14 mouse cellular contexts compared by ENCODE assay signal in genomic region chr16:90865652-90866051, GRCm38 (mm10). TPM values are rescaled to one million over a fixed set of nuclear protein-coding genes. Genes with fewer than 3 reads are reported as not detected.
A peak's percentile ranks its signal among the peaks of the same experiment; 100 is the strongest.
DNase-seq lines count a peak whose midpoint lies in the region; ATAC-seq lines count a peak whose summit lies in the region.
"Had no signal": no experiment of that assay in that cellular context is flagged by ENCODE, and none has a peak within 500 bp of the region (broad histone marks: within the 10 kb centered on the region; RNA-seq: fewer than 3 reads in every experiment).

No protein-coding gene starts in this region.

- no peaks in the 10 kb centered on the region for H3K36me3 ChIP-seq in forebrain, embryonic 13.5 days (ENCODE audit: poor library complexity, severe bottlenecking)
- H3K36me3 ChIP-seq in forebrain, embryonic 15.5 days: no peaks in the 10 kb centered on the region
- H3K36me3 ChIP-seq in hindbrain, embryonic 13.5 days: no peaks in the 10 kb centered on the region
- no peaks in the 10 kb centered on the region for H3K36me3 ChIP-seq in hindbrain, embryonic 11.5 days (ENCODE audit: control insufficient read depth, insufficient read depth, low read length)
- H3K36me3 ChIP-seq in neural tube, embryonic 14.5 days (ENCODE audit: control insufficient read depth, insufficient read depth, low read length): no peaks in the 10 kb centered on the region
- H3K36me3 ChIP-seq: midbrain, embryonic 12.5 days had no signal

- H3K4me2 ChIP-seq in forebrain, embryonic 13.5 days: no peak overlapping the region
- no peak overlapping the region for H3K4me2 ChIP-seq in forebrain, embryonic 15.5 days (replicated peaks)
- H3K4me2 ChIP-seq in hindbrain, embryonic 13.5 days: no peak overlapping the region
- no peak overlapping the region for H3K4me2 ChIP-seq in hindbrain, embryonic 11.5 days (replicated peaks; ENCODE audit: low read depth, low read length)
- no peak overlapping the region for H3K4me2 ChIP-seq in neural tube, embryonic 14.5 days (ENCODE audit: low read depth, low read length)
- H3K4me2 ChIP-seq: midbrain, embryonic 12.5 days had no signal

- DNase-seq in hindbrain, embryonic 11.5 days (ENCODE audit: low spot score): no peak
- no peak for DNase-seq in neural tube, embryonic 10.5 days (ENCODE audit: extremely low spot score, low spot score)
- no peak for DNase-seq in urinary bladder, adult 18-20 months (ENCODE audit: low spot score in 2 of 2)
- no peak for DNase-seq in cerebellum, adult 8-10 months
- DNase-seq: adrenal gland, postnatal 14 days; gastrocnemius, postnatal 10 days; heart, postnatal 4 days; kidney, adult 9 months; lung, postnatal 14 days had no signal

- no peak overlapping the region for H3K4me3 ChIP-seq in forebrain, embryonic 13.5 days
- H3K4me3 ChIP-seq in forebrain, embryonic 15.5 days: no peak overlapping the region
- no peak overlapping the region for H3K4me3 ChIP-seq in hindbrain, embryonic 13.5 days
- H3K4me3 ChIP-seq in hindbrain, embryonic 11.5 days (ENCODE audit: low read depth, low read length): no peak overlapping the region
- H3K4me3 ChIP-seq in neural tube, embryonic 14.5 days (ENCODE audit: low read depth, low read length): no peak overlapping the region
- H3K4me3 ChIP-seq: midbrain, embryonic 12.5 days had no signal

- peaks cover 24% of the 10 kb centered on the region for H3K4me1 ChIP-seq in forebrain, embryonic 13.5 days
- peaks cover 20% of the 10 kb centered on the region for H3K4me1 ChIP-seq in forebrain, embryonic 15.5 days
- H3K4me1 ChIP-seq in hindbrain, embryonic 13.5 days (replicated peaks): peaks cover 17% of the 10 kb centered on the region
- H3K4me1 ChIP-seq in hindbrain, embryonic 11.5 days (replicated peaks; ENCODE audit: control insufficient read depth, insufficient read depth, low read length): no peaks in the 10 kb centered on the region
- no peaks in the 10 kb centered on the region for H3K4me1 ChIP-seq in neural tube, embryonic 14.5 days (ENCODE audit: control insufficient read depth, insufficient read depth, low read length)

- ATAC-seq in forebrain, embryonic 13.5 days: 0 out of 2 replicates have a peak, but pooled peaks have one; percentile 33
- no peak for ATAC-seq in forebrain, embryonic 15.5 days (replicated peaks)
- ATAC-seq in hindbrain, embryonic 13.5 days (ENCODE audit: low FRiP score): no peak
- ATAC-seq in hindbrain, embryonic 11.5 days (ENCODE audit: low FRiP score): no peak
- no peak for ATAC-seq in neural tube, embryonic 14.5 days (ENCODE audit: low read depth)

- no peak overlapping the region for H3K9ac ChIP-seq in forebrain, embryonic 13.5 days
- H3K9ac ChIP-seq in forebrain, embryonic 15.5 days (replicated peaks): no peak overlapping the region
- 0 out of 2 replicates have a peak overlapping the region, but pooled peaks have one; percentile 19 for H3K9ac ChIP-seq in hindbrain, embryonic 13.5 days
- no peak overlapping the region for H3K9ac ChIP-seq in hindbrain, embryonic 11.5 days (ENCODE audit: low read depth, low read length)
- no peak overlapping the region for H3K9ac ChIP-seq in neural tube, embryonic 14.5 days (replicated peaks; ENCODE audit: low read depth, low read length)
- H3K9ac ChIP-seq: midbrain, embryonic 12.5 days had no signal

- no peaks in the 10 kb centered on the region for H3K9me3 ChIP-seq in forebrain, embryonic 13.5 days (replicated peaks)
- no peaks in the 10 kb centered on the region for H3K9me3 ChIP-seq in forebrain, embryonic 15.5 days
- no peaks in the 10 kb centered on the region for H3K9me3 ChIP-seq in hindbrain, embryonic 13.5 days
- H3K9me3 ChIP-seq in hindbrain, embryonic 11.5 days (ENCODE audit: control insufficient read depth, low read length): no peaks in the 10 kb centered on the region
- H3K9me3 ChIP-seq in neural tube, embryonic 14.5 days (ENCODE audit: control insufficient read depth, low read length): no peaks in the 10 kb centered on the region
- H3K9me3 ChIP-seq: midbrain, embryonic 12.5 days had no signal

- peak overlapping the region; percentile 51; the same call in 1 of the 2 replicates for H3K27ac ChIP-seq in forebrain, embryonic 13.5 days
- no peak overlapping the region for H3K27ac ChIP-seq in forebrain, embryonic 15.5 days (replicated peaks)
- no peak overlapping the region for H3K27ac ChIP-seq in hindbrain, embryonic 13.5 days
- H3K27ac ChIP-seq in hindbrain, embryonic 11.5 days (ENCODE audit: low read depth, low read length): no peak overlapping the region
- peak overlapping the region; percentile 1; the same call in 1 of the 2 replicates for H3K27ac ChIP-seq in neural tube, embryonic 14.5 days (ENCODE audit: low read depth, low read length)
- H3K27ac ChIP-seq: midbrain, embryonic 12.5 days had no signal

- 63% methylated on average over 9 of the region's 9 CpGs for WGBS in forebrain, embryonic 13.5 days
- 41% methylated on average over 9 of the region's 9 CpGs for WGBS in forebrain, embryonic 15.5 days
- whole genome bisulfite sequencing in hindbrain, embryonic 13.5 days: 54% methylated on average over 9 of the region's 9 CpGs
- 73% methylated on average over 9 of the region's 9 CpGs for WGBS in hindbrain, embryonic 11.5 days
- 56% methylated on average over 9 of the region's 9 CpGs for WGBS in neural tube, embryonic 14.5 days

- H3K27me3 ChIP-seq in forebrain, embryonic 13.5 days: no peaks in the 10 kb centered on the region
- no peaks in the 10 kb centered on the region for H3K27me3 ChIP-seq in forebrain, embryonic 15.5 days
- no peaks in the 10 kb centered on the region for H3K27me3 ChIP-seq in hindbrain, embryonic 13.5 days
- no peaks in the 10 kb centered on the region; the same call in 1 of the 2 replicates for H3K27me3 ChIP-seq in hindbrain, embryonic 11.5 days (ENCODE audit: control insufficient read depth, insufficient read depth, low read length)
- H3K27me3 ChIP-seq in neural tube, embryonic 14.5 days (ENCODE audit: control insufficient read depth, insufficient read depth, low read length): no peaks in the 10 kb centered on the region
- H3K27me3 ChIP-seq: midbrain, embryonic 12.5 days had no signal

RNA-seq across cellular contexts. Expression of gene Eva1c, which starts 39.1 kb away (rescaled TPM):
- 4.3 and 5.2 TPM in 2 replicates for polyA plus RNA-seq in forebrain, embryonic 13.5 days (2015; fragmentation: Nextera tagmentation; extraction: Ambion mirVana)
- 6.4 and 6.5 TPM in 2 replicates for polyA plus RNA-seq in forebrain, embryonic 15.5 days (2015; fragmentation: Nextera tagmentation; extraction: Ambion mirVana)
- polyA plus RNA-seq in hindbrain, embryonic 13.5 days (2015; fragmentation: Nextera tagmentation; extraction: Ambion mirVana): 2.5 and 3.2 TPM in 2 replicates
- 1.3 and 1.9 TPM in 2 replicates for polyA plus RNA-seq in hindbrain, embryonic 11.5 days (2014; fragmentation: Nextera tagmentation; extraction: Ambion mirVana)
- 2.1 and 2.2 TPM in 2 replicates for polyA plus RNA-seq in neural tube, embryonic 14.5 days (2014; fragmentation: Nextera tagmentation; extraction: Ambion mirVana)

RNA-seq across cellular contexts. Expression of gene Urb1, which starts 55.4 kb away (rescaled TPM):
- 8.8 and 9.7 TPM in 2 replicates for polyA plus RNA-seq in forebrain, embryonic 13.5 days (2015; fragmentation: Nextera tagmentation; extraction: Ambion mirVana)
- polyA plus RNA-seq in forebrain, embryonic 15.5 days (2015; fragmentation: Nextera tagmentation; extraction: Ambion mirVana): 10.0 and 11.8 TPM in 2 replicates
- 8.1 and 9.6 TPM in 2 replicates for polyA plus RNA-seq in hindbrain, embryonic 13.5 days (2015; fragmentation: Nextera tagmentation; extraction: Ambion mirVana)
- 13.2 and 14.4 TPM in 2 replicates for polyA plus RNA-seq in hindbrain, embryonic 11.5 days (2014; fragmentation: Nextera tagmentation; extraction: Ambion mirVana)
- 11.5 and 13.4 TPM in 2 replicates for polyA plus RNA-seq in neural tube, embryonic 14.5 days (2014; fragmentation: Nextera tagmentation; extraction: Ambion mirVana)

Comparison
In these comparisons a context has a peak if more than half of its experiments do, and no peak if none do; other contexts are left out.
1. H3K27ac ChIP-seq: peak in forebrain, embryonic 13.5 days (single experiment) and neural tube, embryonic 14.5 days (single experiment); none in forebrain, embryonic 15.5 days (single experiment), hindbrain, embryonic 13.5 days (single experiment) and hindbrain, embryonic 11.5 days (single experiment).